Mouse (Mus musculus) cerebellum, adult 2 months (tissue): ENCODE measurements around the gene Lif. TPM values are rescaled to one million over a fixed set of nuclear protein-coding genes. Genes with fewer than 3 reads are reported as not detected.

ENCODE experiments used
- DNase-seq, 2 experiments: peaks; one replicate each; pipeline ENCODE4 v3.0.0; 2021
- H3K27ac ChIP-seq: fragments of 200-500 bp; 2 replicates; pipeline ENCODE4 v1.5.1; 2012; ENCODE audit warnings: low read length, control low read depth, inconsistent platforms; ENCODE audit not compliant: insufficient read depth
- H3K27me3 ChIP-seq: fragments of 200-500 bp; 2 replicates; pipeline ENCODE4 v1.6.1; 2012; ENCODE audit warnings: inconsistent platforms, mild to moderate bottlenecking, low read length, moderate library complexity; ENCODE audit not compliant: control insufficient read depth, insufficient read depth
- H3K4me1 ChIP-seq: fragments of 200-500 bp; 2 replicates; pipeline ENCODE4 v1.6.1; 2011; ENCODE audit warnings: low read length; ENCODE audit not compliant: control insufficient read depth, insufficient read depth
- H3K4me3 ChIP-seq: fragments of 200-500 bp; replicated peaks from 2 replicates; pipeline ENCODE3; 2011; ENCODE audit warnings: mild to moderate bottlenecking, low read depth, low read length, control low read depth; ENCODE audit not compliant: insufficient read depth
- CTCF ChIP-seq: fragments of 200-500 bp; IDR thresholded peaks from 2 replicates; pipeline ENCODE4 v1.5.1; 2011; ENCODE audit warnings: low read depth, mild to moderate bottlenecking, control low read depth, low read length, moderate library complexity, borderline replicate concordance; ENCODE audit not compliant: insufficient read depth
- POLR2A ChIP-seq: fragments of 200-500 bp; IDR thresholded peaks from 2 replicates; pipeline ENCODE4 v1.6.1; 2011; ENCODE audit warnings: low read length, control low read depth, borderline replicate concordance; ENCODE audit not compliant: insufficient read depth
- WGBS: fragments of 180-500 bp; shearing (Covaris S2); methylation state at CpG from one replicate; pipeline ENCODE4 v1.1.7; 2018; 5-methylcytosine and 5-hydroxymethylcytosine counted together
- polyA plus RNA-seq: library from polyadenylated mRNA; depleted of rRNA; stranded (reverse); fragments of >200 nt; gene quantifications from 2 replicates; pipeline ENCODE4 v1.2.3, GENCODE M21; 2012

The Lif gene
- polyA plus RNA-seq, 1 experiment = 0.15 TPM

DNA sequence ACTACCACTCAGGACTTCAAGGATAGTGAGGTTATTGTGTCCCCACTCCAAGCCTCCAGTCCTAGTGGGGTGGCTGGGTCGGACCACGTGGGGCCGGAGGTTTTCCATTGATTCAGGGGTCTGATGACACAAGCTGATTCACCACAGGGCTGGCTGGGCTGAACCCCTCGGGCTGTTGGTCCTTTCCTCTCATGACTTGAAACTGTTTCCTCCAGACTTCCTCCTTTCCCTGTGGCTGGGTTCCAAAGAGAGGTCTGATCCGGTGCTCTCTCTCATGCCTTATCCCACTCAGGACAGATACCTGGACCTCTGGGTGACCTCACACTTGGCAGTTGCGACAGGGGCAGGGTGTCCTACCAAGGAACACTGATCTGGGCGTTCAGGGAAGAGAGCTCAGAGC is 17.2 kb upstream of the Lif start:
- Histone ChIP-seq H3K4me3 (no peak overlapping the region), H3K27ac (no peak overlapping the region), H3K4me1 (no peaks in the 10 kb centered on the region), H3K27me3 (no peaks in the 10 kb centered on the region)
- peak in 1 of 2 experiments; percentile 1 for DNase-seq
- WGBS = 80% methylated on average over 7 of the region's 7 CpGs
- no peak for TF ChIP-seq POLR2A

DNA sequence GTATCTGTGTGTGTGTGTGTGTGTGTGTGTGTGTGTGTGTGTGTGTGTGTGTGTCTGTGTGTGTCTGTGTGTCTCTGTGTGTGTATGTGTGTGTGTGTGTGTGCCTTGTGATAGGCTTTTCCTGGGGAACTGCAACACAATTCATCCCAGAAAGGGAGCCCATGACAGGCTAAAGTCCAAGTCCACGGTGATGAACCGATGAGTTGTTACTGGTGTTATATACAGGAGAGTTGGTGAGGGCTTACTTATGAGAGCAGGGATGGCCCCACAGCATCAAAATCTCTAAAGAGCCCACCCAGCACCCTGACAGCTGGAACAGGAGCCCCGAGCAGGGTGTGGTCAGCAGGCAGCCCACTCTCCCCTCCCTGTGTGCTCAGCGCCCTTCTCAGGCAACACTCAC is 16.2 kb upstream of the Lif start:
- WGBS = 72% methylated on average over 4 of the region's 4 CpGs
- Histone ChIP-seq H3K27ac (no peak overlapping the region), H3K4me3 (no peak overlapping the region), H3K4me1 (no peaks in the 10 kb centered on the region), H3K27me3 (no peaks in the 10 kb centered on the region)
- no peak for DNase-seq
- TF ChIP-seq CTCF = no peak
- no peak for TF ChIP-seq POLR2A

DNA sequence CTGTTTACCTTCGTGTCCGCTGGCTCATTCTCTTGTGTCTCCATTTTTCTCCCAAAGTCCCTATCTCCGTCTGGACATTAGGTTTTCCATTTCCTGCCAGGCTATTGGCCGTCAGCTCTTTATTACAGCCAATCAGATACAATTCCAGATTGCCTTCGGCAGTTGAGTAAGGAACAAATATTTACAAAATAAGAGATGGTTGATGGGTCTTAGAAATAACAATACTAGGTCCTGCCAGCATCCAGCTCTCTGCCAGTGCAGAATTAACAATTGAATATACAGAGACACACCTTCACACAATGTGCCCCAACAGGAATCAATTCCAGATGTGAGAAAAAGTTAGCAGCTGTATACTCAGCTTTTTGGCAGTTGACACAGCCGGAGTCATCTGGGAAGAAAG is 11.2 kb upstream of the Lif start:
- no peak overlapping the region for H3K27ac ChIP-seq
- H3K27me3 ChIP-seq = no peaks in the 10 kb centered on the region
- H3K4me1 ChIP-seq = no peaks in the 10 kb centered on the region
- TF ChIP-seq CTCF (no peak), POLR2A (no peak)
- no peak for DNase-seq
- no peak overlapping the region for H3K4me3 ChIP-seq
- 80% methylated on average over 6 of the region's 6 CpGs for WGBS

DNA sequence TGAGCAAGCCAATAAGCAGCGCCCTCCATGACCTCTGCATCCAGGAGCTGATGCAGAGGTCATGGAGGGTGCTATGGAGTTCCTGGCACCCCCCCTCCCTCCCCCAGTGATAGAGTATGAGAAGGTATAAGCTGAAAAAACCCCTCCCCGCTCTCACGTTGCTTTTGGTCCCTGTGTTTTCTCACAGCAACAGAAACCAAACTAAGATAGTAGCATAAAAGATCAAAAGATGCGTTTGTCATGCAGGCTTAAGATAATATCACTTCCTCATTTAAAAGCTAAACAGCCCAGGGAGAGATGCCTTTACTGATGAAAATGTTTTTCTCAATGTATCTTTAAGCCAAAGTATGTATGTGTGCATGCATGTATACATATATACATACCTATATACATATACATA is 10.7 kb upstream of the Lif start:
- Histone ChIP-seq H3K27ac (no peak overlapping the region), H3K27me3 (no peaks in the 10 kb centered on the region), H3K4me3 (no peak overlapping the region), H3K4me1 (no peaks in the 10 kb centered on the region)
- no peak for DNase-seq
- WGBS = 85% methylated on average over 4 of the region's 4 CpGs
- no peak for TF ChIP-seq CTCF
- no peak for TF ChIP-seq POLR2A

DNA sequence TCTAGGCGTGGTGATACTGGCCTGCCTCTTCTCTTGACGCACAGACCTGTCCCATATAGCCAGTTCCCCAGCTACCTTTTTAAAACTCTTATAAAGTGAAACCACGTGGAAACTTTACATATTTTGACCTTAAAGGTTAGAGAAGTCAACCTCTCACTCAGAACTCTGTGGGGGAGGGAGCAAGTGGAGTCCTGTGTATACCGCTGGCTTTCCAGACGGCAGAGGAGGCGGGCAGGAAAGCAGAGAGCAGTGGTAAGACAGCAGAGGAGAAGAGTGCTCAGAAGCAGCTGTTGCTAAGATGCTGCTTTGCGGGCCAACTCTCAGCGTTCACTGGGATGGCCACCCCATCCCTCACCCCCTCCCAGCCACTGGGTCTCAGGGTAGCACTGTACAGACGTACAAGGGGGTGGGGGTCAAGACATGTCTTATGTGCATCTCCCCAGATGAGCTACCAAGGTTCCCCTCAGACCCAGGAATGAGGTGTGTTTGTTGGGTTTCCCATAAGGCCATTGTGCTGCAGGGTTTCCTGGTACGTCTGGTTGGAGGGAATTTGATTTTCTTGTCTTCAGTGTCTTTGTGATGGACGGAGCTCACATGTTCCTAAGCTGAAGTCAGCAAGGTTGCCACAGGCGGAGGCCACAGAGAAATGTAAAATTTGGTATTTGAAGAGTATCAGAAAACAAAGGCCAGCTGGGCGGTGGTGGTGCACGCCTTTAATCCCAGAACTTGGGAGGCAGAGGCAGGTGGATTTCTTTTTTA is 10.0 kb upstream of the Lif start:
- Histone ChIP-seq H3K4me3 (no peak overlapping the region), H3K27ac (no peak overlapping the region), H3K4me1 (no peaks in the 10 kb centered on the region), H3K27me3 (no peaks in the 10 kb centered on the region; the same call in 1 of the 2 replicates)
- 80% methylated on average over 14 of the region's 14 CpGs for WGBS
- DNase-seq = peak in 1 of 2 experiments; percentile 3
- TF ChIP-seq CTCF (no peak), POLR2A (no peak)

DNA sequence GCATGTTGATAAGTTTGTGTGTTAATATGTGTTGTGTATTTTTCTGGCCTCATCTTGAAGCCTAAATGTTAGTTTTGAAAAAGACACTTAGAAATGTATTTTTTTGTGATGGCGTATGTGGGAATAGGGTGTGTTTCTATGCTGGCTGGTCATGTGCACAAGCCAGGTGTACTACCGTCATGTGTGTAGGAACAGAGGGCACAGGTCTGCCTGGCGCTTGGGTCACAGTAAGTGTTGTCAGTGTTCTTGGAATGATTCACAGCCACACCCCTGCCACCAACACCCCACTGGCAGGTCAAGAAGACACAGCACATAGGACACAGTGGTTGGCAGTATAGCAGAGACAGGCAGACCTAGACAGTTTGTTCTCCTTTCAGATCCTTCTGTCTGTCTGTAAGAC is 8.2 kb upstream of the Lif start:
- TF ChIP-seq POLR2A = no peak
- no peak for TF ChIP-seq CTCF
- no peak overlapping the region for H3K4me3 ChIP-seq
- 98% methylated on average over 3 of the region's 3 CpGs for WGBS
- H3K27ac ChIP-seq = no peak overlapping the region
- H3K27me3 ChIP-seq = no peaks in the 10 kb centered on the region; the same call in 1 of the 2 replicates
- H3K4me1 ChIP-seq = no peaks in the 10 kb centered on the region
- no peak for DNase-seq

DNA sequence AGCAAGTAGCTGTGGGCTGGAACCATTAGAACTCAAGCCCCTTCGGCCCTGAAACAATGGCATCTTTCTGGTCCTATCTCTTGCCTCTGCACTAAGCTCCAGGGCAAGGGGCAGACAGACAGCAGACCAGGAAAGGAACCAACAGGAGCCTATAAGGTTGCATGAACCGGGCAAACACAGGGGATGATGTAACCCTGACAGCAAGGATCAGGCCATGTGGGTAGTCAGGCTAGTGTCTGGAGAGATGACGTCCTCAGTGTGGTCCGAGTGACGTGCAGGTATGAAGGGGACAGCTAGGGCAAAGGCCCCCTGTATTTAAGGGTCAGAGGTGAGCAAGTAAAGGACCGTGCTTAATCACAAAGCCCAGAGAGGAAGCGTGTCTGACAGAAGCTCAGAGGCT is 7.1 kb upstream of the Lif start:
- 82% methylated on average over 7 of the region's 7 CpGs for WGBS
- DNase-seq = no peak
- Histone ChIP-seq H3K27me3 (no peaks in the 10 kb centered on the region; the same call in 1 of the 2 replicates), H3K4me1 (no peaks in the 10 kb centered on the region), H3K27ac (no peak overlapping the region), H3K4me3 (no peak overlapping the region)
- TF ChIP-seq POLR2A = no peak
- TF ChIP-seq CTCF = no peak

DNA sequence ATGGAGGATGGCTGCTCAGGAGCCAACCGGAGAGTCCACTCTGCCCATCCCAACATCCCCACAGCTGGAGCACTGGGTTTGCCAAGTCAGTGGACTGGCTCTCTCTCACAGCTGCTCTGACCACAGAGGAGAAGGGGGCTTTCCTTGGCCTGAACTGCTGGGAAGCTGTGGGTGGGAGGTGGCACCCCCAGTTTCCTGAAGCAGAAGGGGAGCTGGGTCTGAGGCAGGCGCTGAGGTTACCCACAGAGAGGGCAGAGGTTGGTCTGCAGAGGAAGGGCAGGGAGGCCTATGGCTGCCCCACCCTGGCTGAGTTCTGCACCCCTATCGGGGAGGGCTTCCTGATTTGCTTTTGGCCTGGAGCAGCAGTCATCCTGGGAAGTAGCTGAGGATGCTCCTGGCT is 6.0 kb upstream of the Lif start:
- no peaks in the 10 kb centered on the region; the same call in 1 of the 2 replicates for H3K27me3 ChIP-seq
- TF ChIP-seq CTCF (no peak), POLR2A (no peak)
- 82% methylated on average over 3 of the region's 3 CpGs for whole genome bisulfite sequencing

More for the DNA sequence above, 6.0 kb upstream of the Lif start:
- no peak overlapping the region for H3K27ac ChIP-seq
- no peak for DNase-seq
- no peaks in the 10 kb centered on the region for H3K4me1 ChIP-seq
- no peak overlapping the region for H3K4me3 ChIP-seq
